Mouse (Mus musculus) T-helper 2 cell (primary cell): ENCODE measurements around the gene Galnt10.

Source experiments
- in situ Hi-C: fragments of 300-600 bp; cut with MboI, MseI; formaldehyde crosslinking; loops from one replicate; pipeline ENCODE4 v1.15.1; 2025; ENCODE audit warnings: high pct_unique_total_duplicates

The Galnt10 gene

DNA sequence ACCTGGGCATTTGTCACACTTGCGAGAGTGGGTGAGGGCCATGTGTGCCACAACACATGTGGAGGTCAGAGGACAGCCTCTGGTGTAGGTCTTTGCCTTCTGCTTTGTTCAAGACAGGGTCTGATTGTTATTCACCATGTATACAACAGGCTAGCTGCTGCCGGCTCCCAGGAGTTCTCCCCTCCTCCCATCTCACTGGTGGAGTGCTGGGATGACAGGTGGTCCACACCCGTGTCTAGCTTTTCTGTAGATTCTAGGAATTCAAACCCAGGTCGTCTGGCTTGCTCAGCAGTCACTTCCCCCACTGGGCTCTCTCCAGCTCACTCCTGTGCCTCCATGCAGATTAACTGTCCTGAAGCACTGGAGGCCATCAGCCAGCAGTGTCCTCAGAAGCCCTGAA, 80.7 kb downstream of the Galnt10 start:
- in situ Hi-C loops, result loop anchor here (25.0 kb wide), 1 partner anchor 1564 kb away; no protein-coding TSS in a partner anchor

DNA sequence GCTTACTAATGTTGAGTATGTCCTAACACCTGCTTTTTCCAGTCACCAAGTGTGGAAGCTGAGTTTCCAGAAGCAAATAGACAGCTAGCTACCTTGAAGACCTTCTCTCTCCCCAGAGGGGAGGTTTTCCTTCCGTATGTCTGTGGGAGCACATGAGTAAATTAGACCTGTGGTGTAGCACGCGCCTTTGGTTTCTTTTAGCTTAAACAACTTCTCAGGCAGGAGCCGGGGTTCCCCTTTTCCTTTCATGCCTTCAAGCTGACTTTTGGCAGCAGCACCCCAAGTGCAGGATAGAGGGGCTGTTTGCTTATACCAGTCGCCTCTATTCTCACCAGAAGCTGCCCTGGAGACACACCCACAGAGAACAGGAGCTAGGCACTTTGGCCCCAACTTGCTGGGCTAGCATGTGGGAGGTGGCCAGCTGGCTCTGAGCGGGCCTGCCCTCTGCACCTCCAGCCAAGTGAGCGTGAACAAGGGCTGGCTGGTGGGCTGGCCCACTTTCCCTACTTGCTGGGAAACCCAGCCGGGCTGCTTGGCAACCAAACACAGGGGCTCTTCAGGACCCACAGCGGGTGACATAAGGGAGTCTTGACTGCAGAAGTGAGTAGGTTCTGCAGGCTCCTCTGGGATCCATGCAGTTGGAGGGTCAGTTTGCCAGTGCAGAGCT, 82.2 kb downstream of the Galnt10 start:
- in situ Hi-C loops, result loop anchor here (25.0 kb wide), 1 partner anchor 1565 kb away; no protein-coding TSS in a partner anchor

DNA sequence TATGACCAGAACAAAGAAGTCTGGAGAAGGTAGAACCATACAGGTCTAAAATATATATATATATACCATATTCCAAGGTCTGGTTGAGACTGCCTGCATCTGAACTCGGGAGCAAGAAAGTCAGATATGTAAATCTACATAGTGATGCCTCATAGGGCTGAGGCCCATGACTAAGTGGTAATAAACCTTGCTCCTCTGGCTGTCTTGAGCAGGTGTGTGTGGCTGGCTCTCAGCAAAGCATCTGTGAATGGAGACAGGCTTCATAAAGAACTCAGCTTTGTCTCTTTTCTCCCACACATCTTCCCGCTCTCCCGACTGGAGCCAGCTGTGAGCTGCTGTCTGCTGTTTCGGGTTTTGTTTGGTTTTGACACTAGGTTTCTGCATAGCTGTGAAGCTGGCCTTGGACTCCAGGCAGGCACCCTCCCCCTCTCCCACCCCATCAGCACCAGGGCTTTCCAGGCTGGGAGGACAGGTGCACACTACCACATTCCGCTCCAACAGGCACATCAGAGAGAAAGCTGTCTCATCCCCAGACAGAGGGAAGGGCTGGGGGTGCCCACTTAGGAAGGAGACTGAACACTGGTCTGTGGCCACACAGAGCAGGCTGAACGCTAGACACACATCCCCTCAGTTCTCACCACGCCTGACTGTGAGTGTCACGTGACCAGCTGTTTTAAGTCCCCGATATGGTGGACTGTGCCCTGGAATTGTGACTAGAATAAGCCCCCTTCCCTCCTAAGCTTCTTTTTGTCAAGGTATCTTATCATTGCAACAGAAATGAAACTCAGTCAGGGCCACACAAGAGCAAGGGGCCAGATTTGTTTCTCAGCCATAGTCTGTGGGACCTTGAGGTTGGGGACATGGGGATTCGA, 87.4 kb downstream of the Galnt10 start:
- in situ Hi-C loops, result loop anchor here (25.0 kb wide), 1 partner anchor 1570 kb away; no protein-coding TSS in a partner anchor

GRCm38 (mm10) chr11:57747294-57748080, 102.2 kb downstream of the Galnt10 start:
- in situ Hi-C loops, result loop anchor here (25.0 kb wide), 1 partner anchor 1585 kb away; no protein-coding TSS in a partner anchor

- in situ Hi-C loops, result no loop called here
These were observed 108.4 kb downstream of the Galnt10 start for GRCm38 (mm10) chr11:57753538-57754203.

- in situ Hi-C loops, result no loop called here
These were observed 113.4 kb downstream of the Galnt10 start for GRCm38 (mm10) chr11:57758621-57759020.

GRCm38 (mm10) chr11:57760509-57761058, 115.3 kb downstream of the Galnt10 start:
- in situ Hi-C loops, result no loop called here

DNA sequence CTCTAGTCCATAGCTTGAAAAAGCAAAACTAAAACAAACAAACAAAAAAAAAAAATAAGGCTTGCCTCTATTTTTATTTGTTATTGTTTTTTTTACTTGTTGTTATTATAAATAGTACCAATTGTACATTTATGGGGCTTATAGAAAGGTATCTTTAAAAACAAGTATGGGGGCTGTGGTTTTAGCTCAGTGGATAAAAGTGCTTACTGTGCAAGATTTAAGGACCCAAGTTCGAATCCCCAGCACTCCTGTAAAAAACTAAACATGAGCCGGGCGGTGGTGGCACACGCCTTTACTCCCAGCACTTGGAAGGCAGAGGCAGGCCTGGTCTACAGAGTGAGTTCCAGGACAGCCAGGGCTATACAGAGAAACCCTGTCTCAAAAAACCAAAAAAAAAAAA, 116.1 kb downstream of the Galnt10 start:
- in situ Hi-C loops, result no loop called here

DNA sequence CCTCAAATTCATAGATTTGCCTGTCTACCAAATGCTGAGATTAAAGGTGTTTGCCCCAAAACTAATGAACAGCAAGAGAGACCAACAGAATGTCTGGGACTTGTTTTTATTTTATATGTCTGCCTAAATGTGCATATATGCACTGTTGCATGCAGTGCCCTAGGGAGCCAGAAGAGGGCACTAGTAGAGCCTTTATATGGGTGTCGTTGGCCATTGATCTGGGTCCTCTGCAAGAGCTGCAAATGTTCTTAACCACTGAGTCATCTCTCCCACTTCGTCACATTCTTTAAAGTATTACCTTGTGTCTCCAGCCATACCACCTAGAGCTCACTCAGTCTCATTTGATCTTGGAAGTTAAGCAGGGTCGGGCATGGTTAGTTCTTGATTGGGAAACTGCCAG, 118.9 kb downstream of the Galnt10 start:
- in situ Hi-C loops, result no loop called here

DNA sequence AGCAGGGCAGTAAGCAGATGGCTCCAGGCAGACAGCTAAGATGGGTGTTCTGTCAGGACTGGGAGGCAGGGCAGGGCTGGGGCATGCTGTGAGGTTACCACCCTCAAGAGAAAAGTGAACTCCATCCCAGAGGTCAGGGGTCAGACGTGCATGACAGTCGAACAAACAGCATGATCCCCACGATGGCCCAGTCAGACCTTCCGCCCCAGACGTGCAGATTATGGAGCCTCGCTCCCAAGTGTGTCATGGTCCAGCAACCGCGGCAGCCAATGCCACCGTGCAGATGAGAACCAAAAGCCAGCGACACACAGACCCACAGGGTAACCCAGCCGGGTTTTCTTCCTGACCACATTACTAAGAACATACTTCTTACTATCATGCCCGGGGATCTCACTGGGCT, 121.4 kb downstream of the Galnt10 start:
- in situ Hi-C loops, result loop anchor here (5.0 kb wide), 1 partner anchor 219 kb away; no protein-coding TSS in a partner anchor

DNA sequence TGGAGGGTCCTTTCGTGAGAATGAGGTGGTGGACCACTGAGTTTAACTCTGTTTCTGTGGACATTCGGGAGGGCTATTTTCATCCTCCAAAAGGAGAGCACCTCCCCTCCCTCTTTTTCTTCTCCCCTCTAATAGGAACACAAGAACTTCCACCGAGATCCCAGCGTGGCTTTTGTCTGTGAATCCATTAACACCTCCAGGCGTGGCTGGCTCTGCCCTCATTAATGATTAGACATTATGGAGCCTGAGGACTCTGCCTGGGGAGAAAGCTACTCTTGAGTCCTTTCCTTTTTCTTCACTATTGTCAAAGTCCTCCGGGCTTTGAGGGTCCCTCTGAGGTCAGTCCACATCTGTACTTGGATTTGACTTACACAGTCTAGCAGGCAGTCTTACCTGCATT, 121.9 kb downstream of the Galnt10 start:
- in situ Hi-C loops, result loop anchor here (5.0 kb wide), 1 partner anchor 220 kb away; no protein-coding TSS in a partner anchor

DNA sequence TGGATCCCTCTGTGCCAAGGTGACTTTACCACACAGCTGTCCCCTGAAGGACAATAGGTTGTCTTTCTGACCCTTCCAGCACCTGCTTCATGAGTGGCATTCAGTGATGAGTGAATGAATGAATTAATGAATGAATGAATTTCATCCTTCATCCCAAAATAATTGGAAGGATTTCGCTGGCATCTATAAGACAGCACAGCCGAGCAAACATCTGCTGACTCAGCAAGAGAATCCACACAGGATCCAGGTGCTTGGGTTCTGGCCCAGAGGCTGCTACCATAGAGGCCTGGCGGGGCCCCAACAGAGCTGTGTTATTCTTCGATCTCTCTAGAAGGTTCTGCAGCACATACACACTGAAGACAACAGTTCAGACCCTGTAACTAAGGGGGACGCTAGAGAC, 125.5 kb downstream of the Galnt10 start:
- in situ Hi-C loops, result loop anchor here (5.0 kb wide), 1 partner anchor 148 kb away; no protein-coding TSS in a partner anchor

- in situ Hi-C loops, result loop anchor here (5.0 kb wide), 1 partner anchor 149 kb away; no protein-coding TSS in a partner anchor
These were observed 126.4 kb downstream of the Galnt10 start for GRCm38 (mm10) chr11:57771676-57772075.

GRCm38 (mm10) chr11:57773479-57773878, 128.2 kb downstream of the Galnt10 start:
- in situ Hi-C loops, result loop anchor here (5.0 kb wide), 1 partner anchor 151 kb away; no protein-coding TSS in a partner anchor

- in situ Hi-C loops, result loop anchor here (5.0 kb wide), 1 partner anchor 152 kb away; no protein-coding TSS in a partner anchor
These were observed 128.7 kb downstream of the Galnt10 start for GRCm38 (mm10) chr11:57773936-57774335.

DNA sequence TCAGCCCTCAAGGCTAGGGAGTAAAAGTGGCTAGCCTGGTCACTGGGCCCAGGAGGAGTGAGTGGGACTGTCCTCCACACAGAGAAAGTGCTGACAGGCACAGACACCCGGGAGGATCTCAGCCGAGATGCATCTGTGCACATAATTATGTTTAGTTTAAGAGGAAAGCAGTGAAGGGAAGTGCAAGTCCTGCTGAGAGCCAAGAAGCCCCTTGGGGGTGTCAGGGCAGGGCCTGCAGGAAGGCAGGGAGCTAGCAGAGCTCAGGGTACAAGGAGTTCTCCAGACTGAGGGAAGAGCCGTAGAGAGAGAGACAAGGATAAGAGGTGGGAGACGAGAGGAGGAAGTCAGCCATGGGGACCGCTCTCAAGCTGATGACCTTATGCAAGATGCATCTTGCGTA, 130.6 kb downstream of the Galnt10 start:
- in situ Hi-C loops, result no loop called here

DNA sequence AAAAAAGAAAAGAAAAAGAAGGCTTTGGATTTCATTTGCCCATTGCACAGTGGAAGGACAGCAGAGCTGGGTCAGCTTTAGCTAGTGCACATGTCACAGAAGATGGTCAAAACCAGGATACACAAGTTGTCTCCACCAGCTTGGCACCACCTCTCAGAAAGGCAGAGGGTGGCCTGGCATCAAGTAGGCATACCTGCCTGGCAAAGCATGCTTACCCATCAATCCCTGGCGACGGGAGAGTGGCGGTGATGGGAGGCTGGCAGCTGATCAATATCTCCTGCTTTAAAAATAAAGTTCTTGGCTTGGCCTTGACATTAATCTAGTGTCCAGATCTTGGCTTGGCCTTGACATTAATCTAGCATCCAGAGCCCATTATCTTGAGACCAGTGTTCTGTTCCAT, 131.3 kb downstream of the Galnt10 start:
- in situ Hi-C loops, result no loop called here

GRCm38 (mm10) chr11:57778349-57778748, 133.1 kb downstream of the Galnt10 start:
- in situ Hi-C loops, result no loop called here

DNA sequence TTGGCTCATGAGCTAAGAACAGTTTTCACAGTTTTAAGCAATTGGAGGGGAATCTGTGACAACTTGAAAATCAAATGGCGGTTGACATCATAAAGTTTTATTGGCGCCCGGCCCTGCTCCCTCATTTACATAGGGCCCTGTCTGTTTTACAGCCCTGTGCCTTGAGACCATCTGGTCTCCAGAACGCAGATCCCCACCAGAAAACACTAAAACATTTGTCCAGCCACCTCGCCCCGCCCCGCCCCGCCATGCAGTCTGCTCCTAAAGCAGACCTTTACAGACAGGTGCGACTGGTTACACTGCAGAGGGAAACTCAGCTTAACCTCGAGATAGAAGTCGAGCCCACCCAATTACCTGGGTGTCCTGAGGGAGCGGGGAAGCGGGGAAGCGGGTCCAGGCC, 134.6 kb downstream of the Galnt10 start:
- in situ Hi-C loops, result no loop called here

DNA sequence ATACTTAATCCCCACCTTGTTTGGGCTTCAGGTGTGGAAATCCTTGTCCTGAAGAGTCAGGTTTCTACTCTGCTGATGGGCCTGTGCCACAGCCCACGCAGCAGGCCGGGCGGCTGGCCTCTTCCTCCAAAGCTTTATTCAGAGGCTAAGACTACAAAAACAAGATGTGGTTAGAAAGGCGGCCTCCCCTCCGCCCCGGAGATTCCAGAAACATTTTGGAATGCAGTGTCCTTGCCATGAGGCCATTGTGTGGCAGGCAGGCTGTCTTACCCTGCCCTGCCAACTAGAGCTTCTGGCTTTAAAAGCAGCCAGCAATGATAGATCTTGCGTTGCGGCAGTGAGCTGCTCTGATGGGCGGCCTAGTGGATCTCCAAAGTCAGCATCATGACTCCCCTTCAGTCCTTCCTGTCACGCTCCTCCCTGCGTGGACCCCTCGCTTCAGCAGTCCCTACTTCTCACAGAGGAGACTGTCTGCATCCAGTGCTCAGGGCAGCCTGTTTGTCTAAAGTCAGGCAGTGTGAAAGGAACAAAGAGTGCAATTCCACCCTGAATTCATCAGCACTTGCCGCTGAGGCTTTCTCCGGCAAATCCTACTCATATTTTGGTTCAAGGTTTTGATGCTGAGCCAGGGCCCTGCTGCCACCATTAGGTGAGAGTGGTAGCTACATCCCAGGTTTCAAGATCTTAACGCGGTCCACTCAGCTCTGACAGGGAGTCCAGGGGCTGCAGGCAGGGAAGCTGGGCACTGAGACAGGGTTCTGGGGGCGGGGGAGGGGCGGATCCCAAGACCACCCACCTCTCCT, 141.6 kb downstream of the Galnt10 start:
- in situ Hi-C loops, result loop anchor here (5.0 kb wide), 1 partner anchor 145 kb away; no protein-coding TSS in a partner anchor
